Comparison of ENCODE assay signal across 8 mouse cellular contexts in genomic region chr15:85336301-85336991, GRCm38 (mm10). TPM values are rescaled to one million over a fixed set of nuclear protein-coding genes. Genes with fewer than 3 reads are reported as not detected.
DNase-seq lines count a peak whose midpoint lies in the region; ATAC-seq lines count a peak whose summit lies in the region.

No protein-coding gene starts in this region.

- intact Hi-C loops in left cerebral cortex, postnatal 36 days (cut with DNase I): loop anchor here (5.0 kb wide), 1 partner anchor 66 kb away; no protein-coding TSS in a partner anchor

- peak; percentile 94 for ATAC-seq in intestine, embryonic 16.5 days

- DNase-seq in adrenal gland, adult 8-10 months: peak; percentile 57
- DNase-seq in embryo, embryonic 9.5 days (ENCODE audit: extremely low spot score): peak; percentile 89
- peak; percentile 46 to 77 for DNase-seq in gastrocnemius, postnatal 4 days (ENCODE audit: low spot score in 2 of 2)
- DNase-seq in left cerebral cortex, postnatal 36 days (ENCODE audit: low spot score in 2 of 2): peak; percentile 83 to 86
- peak; percentile 91 for DNase-seq in midbrain, embryonic 10.5 days (ENCODE audit: low spot score)
- peak; percentile 64 to 70 for DNase-seq in right cerebral cortex, postnatal 36 days (ENCODE audit: low spot score in 2 of 2)
- peak; percentile 81 to 82 for DNase-seq in urinary bladder, postnatal 4 days (ENCODE audit: low spot score in 2 of 2)

- no peaks in the 10 kb centered on the region for H3K36me3 ChIP-seq in intestine, embryonic 16.5 days (ENCODE audit: control insufficient read depth, insufficient read depth, low read length)
- H3K36me3 ChIP-seq in midbrain, embryonic 10.5 days: peaks cover 4% of the 10 kb centered on the region; the same call in 1 of the 2 replicates

- peak overlapping the region; percentile 53 for H3K4me2 ChIP-seq in intestine, embryonic 16.5 days (ENCODE audit: low read depth, low read length)

- peaks cover 7% of the 10 kb centered on the region; the same call in 1 of the 2 replicates for H3K4me1 ChIP-seq in intestine, embryonic 16.5 days (ENCODE audit: control insufficient read depth, insufficient read depth, low read length)
- H3K4me1 ChIP-seq in midbrain, embryonic 10.5 days: peaks cover 28% of the 10 kb centered on the region

- H3K9me3 ChIP-seq in intestine, embryonic 16.5 days (ENCODE audit: control insufficient read depth, low read length): no peaks in the 10 kb centered on the region
- H3K9me3 ChIP-seq in midbrain, embryonic 10.5 days (replicated peaks): no peaks in the 10 kb centered on the region

- H3K27ac ChIP-seq in intestine, embryonic 16.5 days (ENCODE audit: low read length): peak overlapping the region; percentile 96
- peak overlapping the region; percentile 96 for H3K27ac ChIP-seq in midbrain, embryonic 10.5 days (replicated peaks)

- peak overlapping the region; percentile 80 for H3K4me3 ChIP-seq in intestine, embryonic 16.5 days (ENCODE audit: low read length)
- H3K4me3 ChIP-seq in midbrain, embryonic 10.5 days: peak overlapping the region; percentile 85

- no peaks in the 10 kb centered on the region for H3K27me3 ChIP-seq in intestine, embryonic 16.5 days (replicated peaks; ENCODE audit: control insufficient read depth, insufficient read depth, low read length)
- H3K27me3 ChIP-seq in midbrain, embryonic 10.5 days (ENCODE audit: low read depth, poor library complexity, severe bottlenecking): no peaks in the 10 kb centered on the region

- WGBS in intestine, embryonic 16.5 days: under 1% methylated on average over 51 of the region's 54 CpGs
- WGBS in midbrain, embryonic 10.5 days: under 1% methylated on average over 54 of the region's 54 CpGs

- H3K9ac ChIP-seq in intestine, embryonic 16.5 days (ENCODE audit: low read depth, low read length): peak overlapping the region; percentile 94

RNA-seq across cellular contexts. Expression of gene Atxn10, which starts 0.4 kb away (rescaled TPM):
- 100 to 1,000 TPM; 131 to 142 (median 137) TPM for total RNA-seq in adrenal gland, adult 8-10 months (2022)
- total RNA-seq in gastrocnemius, postnatal 4 days (2021): 100 to 1,000 TPM; 102 to 109 TPM
- 179 and 194 TPM in 2 replicates for polyA plus RNA-seq in intestine, embryonic 16.5 days (2015; fragmentation: Nextera tagmentation; extraction: Ambion mirVana)
- 100 to 1,000 TPM; 253 to 267 TPM for total RNA-seq in left cerebral cortex, postnatal 36 days (2021)
- polyA plus RNA-seq in midbrain, embryonic 10.5 days (2016; fragmentation: Nextera tagmentation; extraction: Ambion mirVana): 341 and 369 TPM in 2 replicates

Comparison
In these comparisons a context has a peak if more than half of its experiments do, and no peak if none do; other contexts are left out.
1. Peak in every context shown above with its lines: DNase-seq, ATAC-seq, H3K4me3 ChIP-seq and H3K27ac ChIP-seq.